Mouse (Mus musculus) embryonic stem cell, embryonic (primary cell): ENCODE results near the gene Dchs1.

Experiments used
- CTCF ChIA-PET, 4 experiments: fragments of 300-600 bp in 2 of 4; fragments of 350-600 bp in 2 of 4; sonication (Branson Sonifier 250); formaldehyde crosslinking; loops; one replicate each; lab custom pipeline; 2022; ENCODE audit warnings: inconsistent platforms in 2 of 4; lab: Charles Lee
- POLR2A ChIA-PET, 4 experiments: fragments of 300-600 bp in 2 of 4; fragments of 350-600 bp in 2 of 4; sonication (Branson Sonifier 250); formaldehyde crosslinking; loops; one replicate each; lab custom pipeline; 2022; ENCODE audit warnings: antibody characterized with exemption in 4 of 4, inconsistent platforms in 1 of 4; lab: Charles Lee

Gene Dchs1

DNA sequence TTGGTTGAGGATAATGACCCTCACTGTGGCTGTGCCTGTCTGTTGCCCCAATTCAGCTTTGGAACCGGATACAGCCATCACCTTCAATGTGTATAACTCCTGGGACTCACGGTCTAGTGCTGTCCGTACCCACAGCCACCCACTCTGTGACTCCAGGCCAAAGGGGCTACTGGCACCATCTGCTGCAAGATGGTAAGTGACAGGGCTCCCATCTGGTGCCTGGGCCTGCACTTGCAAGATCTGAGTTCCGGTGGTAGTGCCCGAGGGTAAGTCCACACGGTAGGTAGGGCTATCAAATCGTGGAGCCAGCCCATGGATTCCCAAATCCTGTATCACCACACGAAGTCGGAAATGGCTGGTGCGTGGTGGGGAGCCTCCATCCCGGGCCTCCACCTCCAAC lies 23.1 kb downstream of the Dchs1 start:
- POLR2A ChIA-PET = interaction anchor here in 2 of 4 experiments (1.0 to 4.1 kb wide), 2 partner anchors 13 to 20 kb away, joined by 3 to 35 read pairs; partner anchors contain the start of genes Taf10 (in 1 of the 2) and Tpp1 (in 1 of the 2)
- CTCF ChIA-PET = no interaction called here

DNA sequence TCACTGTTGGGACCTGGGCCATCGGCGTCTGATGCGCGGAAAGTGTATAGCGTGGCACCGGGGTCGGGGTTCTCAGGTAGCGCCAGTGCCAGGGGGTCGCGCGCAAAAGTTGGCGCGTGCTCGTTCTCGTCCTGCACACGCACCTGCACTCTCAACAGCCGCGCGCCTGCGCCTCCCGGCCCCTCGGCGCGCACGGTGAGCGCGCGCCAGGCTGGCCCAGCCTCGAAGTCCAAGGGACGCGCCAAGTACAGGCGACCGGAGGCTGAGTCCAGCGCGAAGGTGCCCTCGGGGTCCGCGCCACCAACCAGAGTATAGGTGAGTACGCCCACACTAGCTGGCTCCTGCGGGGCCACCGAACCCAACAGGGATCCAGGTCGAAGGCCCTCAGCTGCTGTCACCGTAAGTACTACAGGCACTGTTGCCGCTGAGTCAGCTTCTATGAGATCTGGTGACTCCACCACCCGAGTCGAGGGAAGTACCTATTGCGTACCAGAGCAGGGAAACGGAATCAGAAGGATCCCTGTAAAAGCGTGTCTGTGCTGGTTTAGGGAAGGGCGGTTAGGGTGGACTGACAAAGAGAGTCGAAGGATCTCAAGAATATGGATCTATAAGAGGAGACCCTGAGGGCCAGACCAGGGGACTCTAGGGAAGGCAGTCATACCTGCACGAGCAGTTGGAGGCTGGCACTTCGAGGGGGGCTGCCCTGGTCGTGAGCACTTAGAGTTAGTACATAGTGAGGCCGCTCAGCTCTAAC lies 24.8 kb downstream of the Dchs1 start:
- CTCF ChIA-PET = interaction anchor here in 2 of 4 experiments (1.4 kb wide), 2 partner anchors 48 to 112 kb away, joined by 3 read pairs; partner anchors contain the start of genes Dnhd1 (in 1 of the 2) and Mrpl17 (in 1 of the 2)
- POLR2A ChIA-PET = interaction anchor here (0.7 to 4.1 kb wide), 14 partner anchors 9 to 112 kb away, joined by 3 to 35 read pairs (median 4); partner anchors contain the start of genes Tpp1 (in 4 of the 4), Mrpl17 (in 2 of the 4), Taf10 (in 2 of the 4) and Dnhd1 (in 1 of the 4)

DNA sequence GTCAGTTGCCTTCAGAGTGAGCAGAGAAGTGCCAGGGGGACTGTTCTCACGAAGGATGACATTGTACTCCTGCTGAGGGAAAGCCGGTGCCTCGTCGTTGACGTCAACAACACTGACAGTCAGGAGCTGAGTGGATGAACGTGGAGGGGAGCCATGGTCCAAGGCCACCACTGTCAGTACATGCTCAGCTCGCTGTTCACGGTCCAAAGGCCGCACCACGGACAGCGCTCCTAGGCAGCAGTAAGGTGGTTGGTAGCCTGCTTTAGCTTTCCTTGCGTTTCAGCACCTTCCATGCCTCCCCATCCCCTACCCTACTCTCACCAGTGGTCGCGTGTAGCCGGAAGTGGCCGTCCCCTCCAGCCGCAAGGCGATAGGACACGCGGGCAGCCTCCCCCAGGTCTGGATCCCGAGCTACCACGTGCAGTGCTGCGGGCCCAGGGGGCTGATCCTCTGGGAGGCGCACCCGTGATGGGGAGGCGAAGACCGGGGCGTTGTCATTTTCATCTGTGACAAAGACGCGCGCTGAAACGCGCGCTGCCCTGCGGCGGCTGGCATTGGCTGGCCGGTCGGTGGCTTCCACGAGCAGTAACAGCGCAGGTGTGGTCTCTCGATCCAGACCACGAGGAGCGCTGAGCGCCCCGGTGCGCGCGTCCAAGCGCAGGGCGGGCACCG lies 25.5 kb downstream of the Dchs1 start:
- ChIA-PET POLR2A (interaction anchor here (0.5 to 4.1 kb wide), 22 partner anchors 8 to 213 kb away, joined by 3 to 35 read pairs (median 4); partner anchors contain the start of genes Tpp1 (in 4 of the 4), Taf10 (in 3 of the 4), Dnhd1 (in 2 of the 4) and Mrpl17 (in 2 of the 4)), CTCF (interaction anchor here in 2 of 4 experiments (1.1 to 1.4 kb wide), 3 partner anchors 9 to 111 kb away, joined by 3 to 4 read pairs (median 3); partner anchors contain the start of genes Dnhd1 (in 1 of the 2), Mrpl17 (in 1 of the 2) and Tpp1 (in 1 of the 2))

DNA sequence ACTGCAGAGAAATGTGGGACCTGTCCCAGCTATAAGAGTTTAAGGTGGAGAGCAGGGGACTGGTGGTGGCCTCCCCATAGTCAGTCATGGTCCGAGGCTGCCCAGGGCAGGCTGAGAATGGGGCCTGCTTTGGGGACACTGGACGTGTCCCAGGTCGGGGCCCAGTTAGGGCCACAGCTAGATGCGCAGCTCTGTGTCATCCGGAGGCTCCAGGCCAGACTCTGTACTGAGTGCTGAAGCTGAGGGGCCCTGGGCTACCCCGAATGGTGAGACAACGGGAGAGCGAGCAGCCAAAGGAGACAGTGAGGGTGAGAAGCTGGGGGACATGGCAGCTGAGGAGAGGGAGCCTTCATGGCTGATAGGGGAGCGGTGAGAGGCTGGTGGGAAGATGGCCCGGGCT lies 34.2 kb downstream of the Dchs1 start:
- ChIA-PET CTCF (interaction anchor here in 3 of 4 experiments (0.8 to 2.2 kb wide), 5 partner anchors 8 to 354 kb away, joined by 3 to 8 read pairs (median 4); partner anchors contain the start of genes Fam160a2 (in 1 of the 3) and Mrpl17 (in 1 of the 3)), POLR2A (interaction anchor here (1.0 to 9.5 kb wide), 23 partner anchors 9 to 353 kb away, joined by 3 to 185 read pairs (median 13); partner anchors contain the start of genes Taf10 (in 4 of the 4), Ilk (in 3 of the 4), Rrp8 (in 3 of the 4) and Mrpl17 (in 2 of the 4))

DNA sequence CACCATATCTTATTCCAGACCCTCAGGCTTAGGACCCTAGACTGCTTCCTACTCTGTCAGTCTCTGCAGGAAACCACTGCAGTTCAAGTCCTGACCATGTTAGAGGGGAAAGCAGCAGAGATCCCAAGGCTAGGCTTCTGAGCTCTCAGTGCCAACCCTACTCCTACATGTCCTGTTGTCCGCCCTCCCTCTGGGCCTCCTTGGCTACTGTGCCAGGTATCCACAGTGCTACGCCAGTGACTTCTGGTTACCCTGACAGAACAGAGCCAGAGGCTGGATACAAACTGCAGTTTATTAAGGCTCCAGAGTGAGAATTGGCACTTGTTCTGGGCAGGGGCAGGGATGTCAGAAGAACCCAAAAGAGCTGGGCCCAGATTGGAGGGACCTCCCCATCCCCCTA lies 34.7 kb downstream of the Dchs1 start:
- POLR2A ChIA-PET = interaction anchor here (0.6 to 9.5 kb wide), 50 partner anchors 9 to 1457 kb away, joined by 3 to 185 read pairs (median 6); partner anchors contain the start of genes Ilk (in 4 of the 4), Taf10 (in 4 of the 4), Mrpl17 (in 3 of the 4) and Rrp8 (in 3 of the 4)
- CTCF ChIA-PET = interaction anchor here (0.7 to 2.4 kb wide), 8 partner anchors 9 to 353 kb away, joined by 3 to 10 read pairs (median 4); partner anchors contain the start of genes Dnhd1 (in 3 of the 4) and Fam160a2 (in 1 of the 4)

DNA sequence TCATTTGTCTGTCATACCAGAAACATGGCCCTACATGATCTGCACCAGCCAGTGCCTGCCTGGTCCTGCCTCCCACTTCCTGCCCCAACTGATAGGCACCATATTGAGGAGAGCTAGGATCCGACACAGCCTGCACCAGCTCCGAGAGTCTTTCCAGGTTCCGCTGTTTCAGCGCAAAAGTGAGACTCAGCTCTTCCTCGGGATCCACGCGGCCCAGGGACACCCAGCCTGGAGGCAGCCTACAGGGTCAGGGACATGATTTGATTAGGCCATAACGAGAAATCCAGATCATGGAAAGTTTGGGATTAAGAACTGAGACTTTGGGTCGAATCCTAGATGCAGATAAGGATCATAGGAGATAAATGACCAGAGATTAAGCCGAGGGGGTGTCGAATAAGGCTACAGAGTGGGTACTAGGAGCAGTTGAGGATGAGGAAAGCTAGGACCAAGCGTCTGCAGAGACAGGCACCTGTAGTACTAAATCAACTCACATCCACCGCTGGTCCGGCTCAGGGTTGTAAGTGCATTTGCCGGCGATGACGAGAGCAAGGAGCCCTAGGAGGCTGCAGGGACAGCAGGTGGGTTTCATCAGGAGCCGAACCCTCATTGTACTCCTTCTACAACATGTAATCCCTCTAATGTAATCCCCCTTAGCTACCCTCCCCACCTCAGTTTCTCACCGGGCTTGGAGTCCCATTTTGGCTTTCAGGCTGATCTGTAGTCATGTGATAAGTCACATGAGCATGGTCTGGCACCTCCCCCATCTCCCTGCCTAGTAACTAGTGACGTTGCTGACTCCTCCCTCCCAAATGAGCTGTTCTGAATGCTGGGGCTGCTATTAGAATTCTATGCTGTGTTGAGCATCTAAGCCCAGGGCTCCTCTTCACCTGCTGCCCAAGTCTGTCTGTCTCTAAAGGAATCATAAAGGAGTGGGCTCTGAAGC lies 35.7 kb downstream of the Dchs1 start, which contains the start of gene Tpp1:
Gene Tpp1 (minus strand): TSS at position 745 of the 943 bp plus-strand sequence.
- ChIA-PET POLR2A (interaction anchor here (0.6 to 9.5 kb wide), 57 partner anchors 8 to 1457 kb away, joined by 3 to 185 read pairs (median 5); partner anchors contain the start of genes Ilk (in 4 of the 4), Fam160a2 (in 3 of the 4), Mrpl17 (in 3 of the 4) and Rrp8 (in 3 of the 4)), CTCF (interaction anchor here in 3 of 4 experiments (0.7 to 2.4 kb wide), 6 partner anchors 9 to 101 kb away, joined by 3 to 10 read pairs (median 4); partner anchors contain the start of gene Dnhd1 (in 3 of the 3))

DNA sequence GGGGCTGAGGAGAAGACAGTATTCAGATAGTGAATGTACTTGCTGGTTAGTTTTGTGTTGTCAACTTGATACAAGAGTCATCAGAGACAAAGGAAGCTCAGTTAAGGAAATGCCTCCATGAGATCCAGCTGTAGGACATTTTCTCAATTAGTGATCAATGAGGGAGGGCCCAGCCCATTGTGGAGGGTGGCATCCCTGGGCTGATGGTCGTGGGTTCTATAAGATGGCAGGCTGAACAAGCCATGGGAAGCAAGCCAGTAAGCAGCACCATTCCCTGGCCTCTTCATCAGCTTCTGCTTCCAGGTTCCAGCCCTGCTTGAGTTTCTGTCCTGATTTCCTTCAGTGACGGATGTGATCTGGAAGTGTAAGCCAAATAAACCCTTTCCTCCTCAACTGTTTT lies 39.7 kb downstream of the Dchs1 start:
- POLR2A ChIA-PET = interaction anchor here in 3 of 4 experiments (1.0 to 6.9 kb wide), 5 partner anchors 8 to 63 kb away, joined by 3 to 62 read pairs (median 4); partner anchors contain the start of genes Ilk (in 2 of the 3), Mrpl17 (in 1 of the 3) and Rrp8 (in 1 of the 3)
- CTCF ChIA-PET = interaction anchor here in 1 of 4 experiments (0.6 kb wide), 1 partner anchor 20 kb away, joined by 4 read pairs; no protein-coding TSS in a partner anchor

DNA sequence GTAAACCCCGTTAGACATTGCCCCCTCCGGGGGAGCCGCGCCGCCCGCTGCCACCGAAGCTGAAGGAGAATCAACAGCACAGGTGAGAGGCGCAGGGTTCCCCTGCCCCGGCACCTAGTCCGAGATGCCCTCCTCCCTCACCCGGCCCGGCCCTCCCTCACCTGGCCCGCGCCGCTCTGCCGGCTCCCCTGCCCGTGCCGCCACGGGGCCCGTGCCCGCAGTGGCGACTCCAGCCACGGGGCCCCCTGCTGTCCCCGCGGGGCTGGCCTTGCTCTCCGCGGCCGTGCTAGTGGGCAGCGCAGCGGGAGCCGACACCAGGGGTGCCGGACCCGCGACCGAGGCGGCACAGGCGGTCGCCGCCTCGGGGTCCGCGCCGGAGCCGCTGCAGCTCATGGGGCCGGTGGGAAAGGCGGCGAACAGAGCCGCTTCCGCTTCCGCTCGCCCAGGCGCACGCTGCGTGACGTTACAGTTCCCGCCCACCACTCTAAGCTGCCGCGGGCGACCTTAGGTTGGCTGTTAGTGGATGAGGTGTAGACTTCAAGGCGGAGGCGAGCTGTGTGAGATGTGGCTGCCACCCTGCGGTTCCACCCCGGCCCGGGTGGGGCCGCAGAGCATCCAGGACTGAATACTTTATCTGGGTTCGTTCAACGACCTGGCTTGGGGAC lies 43.4 kb downstream of the Dchs1 start, which contains the start of gene Taf10:
Gene Taf10 (minus strand): TSS at position 436 of the 665 bp plus-strand sequence.
- CTCF ChIA-PET = interaction anchor here in 3 of 4 experiments (0.6 to 1.8 kb wide), 9 partner anchors 8 to 187 kb away, joined by 3 to 7 read pairs (median 4); partner anchors contain the start of genes Dnhd1 (in 3 of the 3), Mrpl17 (in 1 of the 3) and Tpp1 (in 1 of the 3)
- POLR2A ChIA-PET = interaction anchor here (0.5 to 10.9 kb wide), 33 partner anchors 8 to 1436 kb away, joined by 3 to 185 read pairs (median 5); partner anchors contain the start of genes Mrpl17 (in 3 of the 4), Tpp1 (in 3 of the 4), Arfip2 (in 2 of the 4) and Gm45799 (in 2 of the 4)

DNA sequence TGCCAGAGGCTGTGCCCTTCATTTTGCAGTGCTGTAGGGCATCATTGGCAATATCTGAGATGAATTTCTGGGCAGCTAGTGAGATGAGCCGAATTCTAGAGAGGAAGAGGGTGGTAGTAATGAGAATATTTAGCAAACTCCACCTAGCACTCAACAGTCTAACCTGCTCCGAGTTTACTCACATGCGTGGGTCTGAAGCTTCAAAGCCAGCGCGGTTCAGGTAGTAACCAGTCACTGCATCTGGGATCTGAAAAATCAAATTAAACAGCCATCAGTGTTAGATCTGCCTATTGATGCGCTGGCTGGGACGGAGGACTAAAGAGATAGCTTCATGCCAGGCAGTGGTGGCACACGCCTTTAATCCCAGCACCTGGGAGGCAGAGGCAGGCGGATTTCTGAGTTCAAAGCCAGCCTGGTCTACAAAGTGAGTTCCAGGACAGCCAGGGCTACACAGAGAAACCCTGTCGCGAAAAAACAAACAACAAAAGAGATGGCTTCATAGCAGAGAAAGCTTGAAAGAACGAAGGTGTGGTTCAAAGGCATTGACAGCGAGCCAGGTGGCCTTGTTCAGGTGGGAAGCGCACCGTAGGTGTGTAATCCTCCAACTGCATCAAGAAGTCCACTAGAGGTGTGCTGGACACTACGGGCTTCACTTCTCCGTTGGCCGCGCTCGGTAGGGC lies 44.1 kb downstream of the Dchs1 start:
- ChIA-PET POLR2A (interaction anchor here (0.9 to 10.9 kb wide), 29 partner anchors 7 to 346 kb away, joined by 3 to 185 read pairs (median 5); partner anchors contain the start of genes Mrpl17 (in 3 of the 4), Tpp1 (in 3 of the 4), Arfip2 (in 2 of the 4) and Gm45799 (in 2 of the 4)), CTCF (interaction anchor here in 3 of 4 experiments (1.0 to 1.8 kb wide), 7 partner anchors 9 to 93 kb away, joined by 3 to 7 read pairs (median 4); partner anchors contain the start of genes Dnhd1 (in 2 of the 3), Mrpl17 (in 1 of the 3) and Tpp1 (in 1 of the 3))

DNA sequence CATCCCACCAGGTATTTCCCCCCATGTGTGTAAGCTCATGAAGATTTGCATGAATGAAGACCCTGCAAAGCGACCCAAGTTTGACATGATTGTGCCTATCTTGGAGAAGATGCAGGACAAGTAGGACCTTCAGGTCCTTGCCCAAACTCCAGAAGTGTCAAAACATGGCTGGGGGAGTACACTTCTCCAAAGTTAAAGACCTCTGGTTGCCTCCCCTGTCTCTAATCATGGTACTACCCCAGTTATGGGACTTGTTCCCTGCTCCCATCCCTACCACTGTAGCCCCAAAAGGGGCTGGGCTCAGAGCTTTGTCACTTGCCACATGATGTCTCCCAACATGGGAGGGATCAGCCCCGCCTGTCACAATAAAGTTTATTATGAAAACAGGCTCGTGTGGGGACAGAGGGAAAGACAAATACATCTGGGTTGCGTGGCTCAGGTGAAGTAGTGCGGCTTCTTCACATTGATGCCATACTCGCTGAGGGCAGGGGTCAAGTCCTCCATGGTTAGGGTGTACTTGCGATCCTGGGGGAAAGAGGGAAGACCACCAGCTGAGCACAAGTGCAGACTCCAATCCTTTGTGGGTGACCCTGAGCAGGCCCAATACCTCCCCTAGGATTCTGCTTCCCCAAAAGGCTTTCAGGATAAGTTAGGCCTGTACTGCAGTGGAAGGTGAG lies 44.8 kb downstream of the Dchs1 start:
- POLR2A ChIA-PET = interaction anchor here in 3 of 4 experiments (0.9 to 10.9 kb wide), 12 partner anchors 10 to 345 kb away, joined by 3 to 185 read pairs (median 15); partner anchors contain the start of genes Tpp1 (in 3 of the 3), Arfip2 (in 2 of the 3), Gm45799 (in 2 of the 3) and Mrpl17 (in 2 of the 3)

DNA sequence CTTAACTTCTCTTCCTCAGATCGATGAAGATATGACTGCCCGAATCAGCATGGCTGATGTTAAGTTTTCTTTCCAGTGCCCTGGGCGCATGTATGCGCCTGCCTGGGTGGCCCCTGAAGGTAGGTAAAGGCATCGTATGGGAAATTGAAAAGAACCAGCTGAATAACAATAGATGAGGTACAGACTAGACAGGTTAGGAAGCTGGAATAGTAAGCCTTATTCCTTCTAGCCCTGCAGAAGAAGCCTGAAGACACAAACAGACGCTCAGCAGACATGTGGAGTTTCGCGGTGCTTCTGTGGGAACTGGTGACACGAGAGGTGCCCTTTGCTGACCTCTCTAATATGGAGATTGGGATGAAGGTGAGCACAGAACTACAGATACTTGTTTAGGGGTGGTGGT lies 45.5 kb downstream of the Dchs1 start:
- ChIA-PET CTCF (interaction anchor here in 1 of 4 experiments (1.8 kb wide), 1 partner anchor 10 kb away, joined by 5 read pairs; the partner anchor contains the start of gene Tpp1), POLR2A (interaction anchor here in 2 of 4 experiments (0.9 to 10.9 kb wide), 5 partner anchors 12 to 69 kb away, joined by 3 to 185 read pairs (median 7); partner anchors contain the start of genes Mrpl17 (in 2 of the 2) and Tpp1 (in 2 of the 2))

More for the DNA sequence above, 44.8 kb downstream of the Dchs1 start:
- CTCF ChIA-PET = interaction anchor here in 2 of 4 experiments (1.3 to 1.8 kb wide), 2 partner anchors 9 to 67 kb away, joined by 3 to 5 read pairs; partner anchors contain the start of gene Tpp1 (in 1 of the 2)

DNA sequence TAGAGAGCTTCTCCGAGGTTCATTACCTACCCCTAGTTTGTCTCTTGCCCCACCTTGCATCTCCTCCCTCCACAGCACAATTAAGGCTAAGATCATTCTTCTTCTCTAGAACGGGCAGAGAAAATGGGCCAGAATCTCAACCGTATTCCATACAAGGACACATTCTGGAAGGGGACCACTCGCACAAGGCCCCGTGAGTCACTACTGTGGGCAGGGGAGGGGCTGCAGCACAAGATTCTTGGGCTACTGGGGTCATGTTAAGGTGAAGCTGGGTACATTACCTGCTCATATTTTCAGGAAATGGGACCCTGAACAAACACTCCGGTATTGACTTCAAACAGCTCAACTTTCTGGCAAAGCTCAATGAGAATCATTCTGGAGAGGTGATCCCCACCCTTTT lies 46.6 kb downstream of the Dchs1 start:
- CTCF ChIA-PET = no interaction called here
- POLR2A ChIA-PET = interaction anchor here in 3 of 4 experiments (0.8 to 10.9 kb wide), 6 partner anchors 13 to 70 kb away, joined by 3 to 185 read pairs (median 11); partner anchors contain the start of genes Mrpl17 (in 2 of the 3) and Tpp1 (in 2 of the 3)

DNA sequence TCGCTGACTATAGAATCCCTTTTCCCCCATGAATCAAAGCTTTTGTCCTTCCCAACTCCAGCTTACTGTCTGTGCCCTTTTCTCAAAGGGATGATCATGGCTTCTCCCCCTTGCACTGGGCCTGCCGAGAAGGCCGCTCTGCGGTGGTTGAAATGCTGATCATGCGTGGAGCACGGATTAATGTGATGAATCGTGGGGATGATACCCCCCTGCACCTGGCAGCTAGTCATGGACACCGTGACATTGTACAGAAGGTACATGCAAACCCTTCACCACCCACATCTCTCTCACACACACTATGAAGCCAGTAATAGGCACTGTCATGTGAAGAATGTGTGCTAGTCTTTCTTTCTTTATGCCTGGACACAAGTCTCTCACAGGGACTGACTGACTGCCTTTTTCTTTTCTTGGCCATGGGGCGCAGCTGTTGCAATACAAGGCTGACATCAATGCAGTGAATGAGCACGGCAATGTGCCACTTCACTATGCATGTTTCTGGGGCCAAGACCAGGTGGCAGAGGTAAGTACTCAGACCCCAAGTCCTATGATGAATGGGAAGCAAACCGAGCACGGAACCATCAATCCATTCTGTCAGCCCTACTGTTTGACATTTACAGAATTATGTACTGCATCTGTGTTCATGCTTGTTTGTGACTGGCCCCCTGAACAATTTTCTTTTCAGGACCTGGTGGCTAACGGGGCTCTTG lies 47.2 kb downstream of the Dchs1 start:
- ChIA-PET CTCF (no interaction called here), POLR2A (interaction anchor here in 3 of 4 experiments (0.8 to 10.9 kb wide), 8 partner anchors 8 to 89 kb away, joined by 3 to 185 read pairs (median 6); partner anchors contain the start of genes Mrpl17 (in 2 of the 3), Tpp1 (in 2 of the 3) and Dnhd1 (in 1 of the 3))
